Mouse (Mus musculus): ENCODE results near the gene Coq3. TPM values are rescaled to one million over a fixed set of nuclear protein-coding genes. Genes with fewer than 3 reads are reported as not detected.

Gene Coq3
- polyA plus RNA-seq (2016; fragmentation: Nextera tagmentation; extraction: Ambion mirVana) = 11.7 and 12.0 TPM in 2 replicates

- H3K27me3 ChIP-seq (ENCODE audit: low read depth, poor library complexity, severe bottlenecking) = no peaks in the 10 kb centered on the region
- H3K9me3 ChIP-seq (replicated peaks) = no peaks in the 10 kb centered on the region
- peak; percentile 87 for DNase-seq (ENCODE audit: low spot score)
- peaks cover 6% of the 10 kb centered on the region; the same call in 1 of the 2 replicates for H3K4me1 ChIP-seq
- peak within 1 kb of the TSS; percentile 71 for H3K4me3 ChIP-seq
- H3K27ac ChIP-seq (replicated peaks) = peak within 1 kb of the TSS; percentile 94
- under 1% methylated on average over 51 of the region's 51 CpGs for WGBS
- H3K36me3 ChIP-seq = peaks cover 28% of the 10 kb centered on the region
Measured at GRCm38 (mm10) chr4:21879565-21880220, at the start of gene Coq3. Coq3 (plus strand) TSS chr4:21879673.

- H3K9me3 ChIP-seq (replicated peaks) = peaks cover 4% of the 10 kb centered on the region; the same call in 1 of the 2 replicates
- no peak for DNase-seq (ENCODE audit: low spot score)
- no peak overlapping the region for H3K4me3 ChIP-seq
- H3K27ac ChIP-seq (replicated peaks) = no peak overlapping the region
- H3K36me3 ChIP-seq = peaks cover 42% of the 10 kb centered on the region
- no peaks in the 10 kb centered on the region for H3K27me3 ChIP-seq (ENCODE audit: low read depth, poor library complexity, severe bottlenecking)
- WGBS = 95% methylated on average over 8 of the region's 8 CpGs
- no peaks in the 10 kb centered on the region for H3K4me1 ChIP-seq
Measured at GRCm38 (mm10) chr4:21832844-21833243, 46.6 kb upstream of the Coq3 start.

- no peaks in the 10 kb centered on the region for H3K9me3 ChIP-seq (replicated peaks)
- peaks cover 18% of the 10 kb centered on the region for H3K4me1 ChIP-seq
- WGBS = under 1% methylated on average over 50 of the region's 50 CpGs
- peaks cover 4% of the 10 kb centered on the region; the same call in 1 of the 2 replicates for H3K36me3 ChIP-seq
- H3K27me3 ChIP-seq (ENCODE audit: low read depth, poor library complexity, severe bottlenecking) = no peaks in the 10 kb centered on the region
- DNase-seq (ENCODE audit: low spot score) = peak; percentile 94
- H3K4me3 ChIP-seq = peak within 1 kb of the TSS; percentile 81
- H3K27ac ChIP-seq (replicated peaks) = peak within 1 kb of the TSS; percentile 98
Measured at GRCm38 (mm10) chr4:21847481-21848286, 31.8 kb upstream of the Coq3 start, which contains the start of gene Pnisr. Pnisr (plus strand) TSS chr4:21847583.

GRCm38 (mm10) chr4:21848287-21848630, 31.2 kb upstream of the Coq3 start:
- H3K27ac ChIP-seq (replicated peaks) = peak overlapping the region; percentile 98
- H3K36me3 ChIP-seq = peaks cover 10% of the 10 kb centered on the region
- WGBS = under 1% methylated on average over 24 of the region's 24 CpGs
- no peaks in the 10 kb centered on the region for H3K9me3 ChIP-seq (replicated peaks)
- DNase-seq (ENCODE audit: low spot score) = peak; percentile 90
- H3K4me3 ChIP-seq = peak overlapping the region; percentile 81
- peaks cover 18% of the 10 kb centered on the region for H3K4me1 ChIP-seq
- H3K27me3 ChIP-seq (ENCODE audit: low read depth, poor library complexity, severe bottlenecking) = no peaks in the 10 kb centered on the region

GRCm38 (mm10) chr4:21857481-21857880, 22.0 kb upstream of the Coq3 start:
- Histone ChIP-seq H3K36me3 (peaks cover 95% of the 10 kb centered on the region), H3K4me1 (no peaks in the 10 kb centered on the region), H3K9me3 (replicated peaks) (no peaks in the 10 kb centered on the region), H3K27me3 (ENCODE audit: low read depth, poor library complexity, severe bottlenecking) (no peaks in the 10 kb centered on the region), H3K27ac (replicated peaks) (no peak overlapping the region), H3K4me3 (no peak overlapping the region)
- WGBS = 88% methylated on average over 1 of the region's 1 CpGs
- no peak for DNase-seq (ENCODE audit: low spot score)

- H3K27me3 ChIP-seq (ENCODE audit: low read depth, poor library complexity, severe bottlenecking) = no peaks in the 10 kb centered on the region
- no peak overlapping the region for H3K27ac ChIP-seq (replicated peaks)
- no peak overlapping the region for H3K4me3 ChIP-seq
- H3K36me3 ChIP-seq = peaks cover 98% of the 10 kb centered on the region
- H3K4me1 ChIP-seq = no peaks in the 10 kb centered on the region
- DNase-seq (ENCODE audit: low spot score) = no peak
- H3K9me3 ChIP-seq (replicated peaks) = no peaks in the 10 kb centered on the region
- 95% methylated on average over 1 of the region's 1 CpGs for WGBS
Measured at GRCm38 (mm10) chr4:21865226-21865625, 14.2 kb upstream of the Coq3 start.

GRCm38 (mm10) chr4:21878776-21879175, 697 bp upstream of the Coq3 start:
- H3K4me3 ChIP-seq = peak overlapping the region; percentile 71
- no peaks in the 10 kb centered on the region for H3K27me3 ChIP-seq (ENCODE audit: low read depth, poor library complexity, severe bottlenecking)
- H3K4me1 ChIP-seq = peaks cover 6% of the 10 kb centered on the region; the same call in 1 of the 2 replicates
- peaks cover 37% of the 10 kb centered on the region for H3K36me3 ChIP-seq
- H3K9me3 ChIP-seq (replicated peaks) = no peaks in the 10 kb centered on the region
- no peak overlapping the region; the same call in 1 of the 2 replicates for H3K27ac ChIP-seq (replicated peaks)
- WGBS = 47% methylated on average over 6 of the region's 6 CpGs
- no peak for DNase-seq (ENCODE audit: low spot score)

- H3K4me1 ChIP-seq = peaks cover 6% of the 10 kb centered on the region; the same call in 1 of the 2 replicates
- no peak overlapping the region for H3K27ac ChIP-seq (replicated peaks)
- H3K36me3 ChIP-seq = no peaks in the 10 kb centered on the region; the same call in 1 of the 2 replicates
- H3K27me3 ChIP-seq (ENCODE audit: low read depth, poor library complexity, severe bottlenecking) = no peaks in the 10 kb centered on the region
- WGBS = 94% methylated on average over 6 of the region's 6 CpGs
- H3K4me3 ChIP-seq = no peak overlapping the region
- H3K9me3 ChIP-seq (replicated peaks) = no peaks in the 10 kb centered on the region
- DNase-seq (ENCODE audit: low spot score) = no peak
Measured at GRCm38 (mm10) chr4:21882806-21883205, 3.3 kb downstream of the Coq3 start.

- Histone ChIP-seq H3K27ac (replicated peaks) (no peak overlapping the region), H3K36me3 (no peaks in the 10 kb centered on the region), H3K9me3 (replicated peaks) (no peaks in the 10 kb centered on the region), H3K27me3 (ENCODE audit: low read depth, poor library complexity, severe bottlenecking) (no peaks in the 10 kb centered on the region), H3K4me3 (no peak overlapping the region), H3K4me1 (no peaks in the 10 kb centered on the region)
- no peak for DNase-seq (ENCODE audit: low spot score)
- 92% methylated on average over 8 of the region's 8 CpGs for WGBS
Measured at GRCm38 (mm10) chr4:21885831-21886230, 6.4 kb downstream of the Coq3 start.

- Histone ChIP-seq H3K36me3 (peaks cover 3% of the 10 kb centered on the region; the same call in 1 of the 2 replicates), H3K9me3 (replicated peaks) (no peaks in the 10 kb centered on the region), H3K27ac (replicated peaks) (peak within 1 kb of the TSS; percentile 97), H3K27me3 (ENCODE audit: low read depth, poor library complexity, severe bottlenecking) (peaks cover 15% of the 10 kb centered on the region), H3K4me1 (peaks cover 26% of the 10 kb centered on the region), H3K4me3 (peak within 1 kb of the TSS; percentile 81)
- under 1% methylated on average over 83 of the region's 83 CpGs for WGBS
- DNase-seq (ENCODE audit: low spot score) = peak; percentile 79
Measured at GRCm38 (mm10) chr4:21930971-21931771, 51.7 kb downstream of the Coq3 start, which contains the start of gene Faxc. Faxc (plus strand) TSS chr4:21931329.

GRCm38 (mm10) chr4:21931772-21932630, 52.5 kb downstream of the Coq3 start:
- no peak for DNase-seq (ENCODE audit: low spot score)
- peaks cover 12% of the 10 kb centered on the region for H3K36me3 ChIP-seq
- H3K27ac ChIP-seq (replicated peaks) = peak overlapping the region; percentile 97
- H3K9me3 ChIP-seq (replicated peaks) = no peaks in the 10 kb centered on the region
- H3K4me1 ChIP-seq = peaks cover 26% of the 10 kb centered on the region
- H3K27me3 ChIP-seq (ENCODE audit: low read depth, poor library complexity, severe bottlenecking) = peaks cover 15% of the 10 kb centered on the region
- 21% methylated on average over 23 of the region's 23 CpGs for WGBS
- H3K4me3 ChIP-seq = peak overlapping the region; percentile 81
